Mouse (Mus musculus) megakaryocyte, embryonic 14.5 days (primary cell): ENCODE data around the gene Gmds.

Experiments
- FLI1 ChIP-seq: IDR thresholded peaks from 2 replicates; pipeline ENCODE4 v1.6.1; 2012; ENCODE audit warnings: low read length, inconsistent platforms, mixed read lengths
- GATA1 ChIP-seq: IDR thresholded peaks from 3 replicates; pipeline ENCODE4 v1.6.1; 2012; ENCODE audit warnings: mixed read lengths, low read length, inconsistent platforms, borderline replicate concordance

- TF ChIP-seq GATA1 = no peak
- no peak for TF ChIP-seq FLI1
Observed at GRCm38 (mm10) chr13:32115468-32115867, 223.1 kb downstream of the Gmds start.
